Mouse (Mus musculus) v-Abl transformed pro-B cells (cell line): ENCODE measurements around the gene Olfr279.

Experiments used
- in situ Hi-C, 2 experiments: fragments of 400-800 bp; cut with MboI; formaldehyde crosslinking; loops; one replicate each; pipeline ENCODE4 v1.15.1; 2025; ENCODE audit not compliant: unreplicated experiment in 2 of 2

Gene Olfr279

DNA sequence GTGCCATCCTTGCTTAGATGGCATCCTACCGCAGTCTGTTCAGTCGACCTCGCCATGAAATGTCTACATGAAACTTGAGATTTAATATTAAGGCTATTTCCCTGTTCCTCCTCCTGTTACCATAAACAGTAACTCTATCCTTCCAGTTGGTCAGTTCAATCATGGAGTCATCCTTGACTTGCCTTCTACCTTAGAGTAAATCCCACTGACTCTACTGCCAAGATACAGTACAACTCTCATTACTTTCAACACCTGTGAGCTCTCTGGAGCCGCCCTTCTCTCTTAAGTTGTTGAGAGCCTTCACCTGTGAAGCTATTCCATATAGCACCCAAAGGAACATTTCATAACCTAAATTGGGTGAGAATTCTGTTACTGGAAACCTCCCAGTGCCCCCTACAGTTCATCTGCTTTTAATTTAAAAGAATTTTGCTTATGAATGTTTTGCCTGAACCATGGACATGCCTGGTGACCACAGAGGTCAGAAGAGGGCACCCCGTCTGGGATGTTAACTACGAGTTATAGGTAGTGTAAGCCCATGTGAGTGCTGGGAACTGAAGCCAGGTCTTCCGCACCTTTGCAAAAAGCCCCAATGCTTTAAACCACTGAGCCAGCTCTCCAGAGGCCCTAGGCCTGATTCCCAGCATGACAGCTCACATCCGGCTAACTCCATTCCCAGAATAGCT is 44.8 kb downstream of the Olfr279 start:
- in situ Hi-C loops, result no loop called here

DNA sequence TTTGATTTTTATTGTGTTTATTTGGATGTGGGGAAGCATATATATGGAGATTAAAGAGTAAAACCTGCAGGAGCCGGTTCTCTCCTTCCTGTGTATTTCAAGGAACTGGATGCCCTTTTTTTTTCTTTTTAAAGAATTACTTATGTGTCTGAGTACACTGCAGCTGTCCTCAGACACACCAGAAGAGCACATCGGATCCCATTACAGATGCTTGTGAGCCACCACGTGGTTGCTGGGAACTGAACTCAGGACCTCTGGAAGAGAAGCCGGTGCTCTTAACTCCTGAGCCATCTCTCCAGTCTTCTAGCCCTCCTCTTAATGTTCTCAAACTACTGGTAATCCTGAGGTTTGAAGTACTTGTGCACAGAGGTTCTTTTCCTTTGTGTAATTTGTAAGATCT is 45.7 kb downstream of the Olfr279 start:
- in situ Hi-C loops, result no loop called here

DNA sequence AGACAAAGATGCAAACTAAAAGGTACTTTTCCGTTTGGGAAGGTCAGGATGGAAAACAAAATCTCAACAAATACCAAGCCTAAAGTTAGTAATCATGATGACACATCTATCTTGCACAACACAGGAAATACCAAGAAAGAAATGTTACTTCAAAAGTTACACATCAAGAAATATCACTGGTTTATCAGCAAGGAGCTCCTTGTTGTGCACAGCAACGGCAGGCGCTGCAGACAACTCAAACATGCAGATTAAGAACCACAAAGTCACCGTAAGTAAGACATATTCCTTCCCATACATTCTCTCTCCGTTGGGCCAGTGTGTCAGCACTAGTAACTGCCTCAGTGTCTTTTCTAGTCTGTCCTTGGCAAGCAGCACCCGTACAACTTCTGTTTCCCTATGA is 48.9 kb downstream of the Olfr279 start:
- in situ Hi-C loops, result no loop called here

DNA sequence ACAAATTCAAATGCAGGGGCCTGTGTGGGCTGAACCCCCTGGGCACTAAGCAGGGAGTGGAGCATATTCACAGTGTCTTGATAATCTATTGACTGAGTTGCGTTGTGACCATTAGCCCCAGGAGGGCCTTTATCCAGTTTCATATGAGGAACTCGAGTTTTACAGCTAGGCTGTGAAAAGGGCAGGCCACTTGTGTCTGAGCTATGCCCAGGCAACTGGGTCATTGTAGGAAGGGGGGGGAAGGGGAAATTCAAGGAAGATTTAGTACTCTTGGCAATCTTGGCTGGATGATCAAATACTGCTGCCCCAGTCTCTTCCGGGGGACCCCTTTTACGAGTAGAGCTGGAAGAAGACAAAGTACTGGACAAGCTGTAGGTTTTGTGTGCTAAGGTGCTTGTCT is 51.1 kb downstream of the Olfr279 start:
- in situ Hi-C loops, result no loop called here

DNA sequence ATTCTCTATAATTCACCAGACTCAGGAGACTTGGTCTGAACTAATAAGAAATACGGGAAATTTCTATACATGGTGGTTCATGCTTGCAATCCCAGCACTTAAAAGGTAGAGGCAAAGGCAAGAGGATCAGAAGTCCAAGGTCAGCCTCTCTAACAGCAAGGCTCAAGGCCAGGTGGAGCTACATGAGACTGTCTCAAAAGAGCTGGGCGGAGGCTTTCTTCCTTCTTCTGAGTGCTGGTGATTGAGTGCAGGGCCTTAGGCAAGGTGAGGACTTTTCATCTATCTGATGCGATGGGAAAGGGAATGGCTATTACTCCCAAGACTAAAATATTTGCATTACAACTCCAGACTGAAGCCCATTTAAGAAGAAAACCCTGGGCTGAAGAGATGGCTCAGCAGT is 52.9 kb downstream of the Olfr279 start:
- in situ Hi-C loops, result no loop called here

DNA sequence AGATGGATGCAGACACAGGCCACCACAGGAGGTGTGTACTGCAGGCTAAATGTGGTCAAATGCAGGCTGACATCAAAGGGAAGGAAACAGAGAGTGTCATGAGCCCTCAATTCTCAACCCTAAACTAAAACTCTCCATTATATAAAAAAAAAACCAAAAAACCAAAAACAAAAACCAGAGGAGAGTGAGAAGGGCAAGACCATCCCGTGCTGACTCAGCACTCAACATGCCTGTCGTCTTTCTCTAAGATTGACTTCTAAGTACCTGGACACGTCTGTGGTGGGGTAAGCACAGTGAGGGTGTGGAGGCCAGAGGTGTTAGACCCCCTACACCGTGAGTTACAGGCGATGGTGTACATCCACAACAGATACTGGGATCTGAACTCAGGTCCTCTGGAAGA is 54.6 kb downstream of the Olfr279 start:
- in situ Hi-C loops, result no loop called here
